ENCODE assay signal across 25 mouse cellular contexts in the genomic region with DNA sequence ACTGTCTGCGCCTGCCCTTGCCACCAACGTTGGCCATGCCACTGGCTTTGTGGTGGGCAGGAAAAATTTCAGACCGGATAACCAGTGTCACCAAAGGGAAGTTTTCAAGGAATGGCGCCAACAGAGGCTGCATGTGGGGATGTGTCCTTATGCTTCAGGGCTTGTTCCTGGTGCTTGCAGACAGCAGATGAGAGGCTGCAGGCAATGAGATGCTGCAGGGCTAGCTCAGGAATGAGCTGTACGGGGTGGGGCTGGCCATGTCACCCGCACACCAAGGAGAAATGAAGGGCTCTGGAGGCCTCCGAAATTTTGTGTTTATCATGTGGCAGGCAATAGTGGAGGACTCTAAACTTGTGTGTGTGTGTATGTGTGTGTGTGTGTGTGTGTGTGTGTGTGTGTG. TPM values are rescaled to one million over a fixed set of nuclear protein-coding genes. Genes with fewer than 3 reads are reported as not detected.
DNase-seq lines count a peak whose midpoint lies in the region; ATAC-seq lines count a peak whose summit lies in the region.
"Had no signal": no experiment of that assay in that cellular context is flagged by ENCODE, and none has a peak within 500 bp of the region (broad histone marks: within the 10 kb centered on the region; RNA-seq: fewer than 3 reads in every experiment).

No protein-coding gene starts in this region.

- H3K27me3 ChIP-seq in hindbrain, embryonic 16.5 days (replicated peaks; ENCODE audit: control insufficient read depth, insufficient read depth, low read length) = no peaks in the 10 kb centered on the region
- H3K27me3 ChIP-seq in hindbrain, embryonic 10.5 days (ENCODE audit: insufficient read depth, poor library complexity, severe bottlenecking) = 0 out of 2 replicates have a peak, but pooled peaks cover 3% of the 10 kb centered on the region
- no peaks in the 10 kb centered on the region for H3K27me3 ChIP-seq in neural tube, embryonic 15.5 days (replicated peaks)
- no peaks in the 10 kb centered on the region for H3K27me3 ChIP-seq in kidney, embryonic 16.5 days (ENCODE audit: insufficient read depth, low read length)
- H3K27me3 ChIP-seq: embryonic facial prominence, embryonic 13.5 days; embryonic facial prominence, embryonic 15.5 days; forebrain, embryonic 12.5 days; Patski had no signal

- H3K36me3 ChIP-seq in hindbrain, embryonic 16.5 days (ENCODE audit: control insufficient read depth, insufficient read depth, low read length) = no peaks in the 10 kb centered on the region
- H3K36me3 ChIP-seq in hindbrain, embryonic 10.5 days = no peaks in the 10 kb centered on the region
- H3K36me3 ChIP-seq in neural tube, embryonic 15.5 days = no peaks in the 10 kb centered on the region
- H3K36me3 ChIP-seq in kidney, embryonic 16.5 days (ENCODE audit: insufficient read depth, low read length) = no peaks in the 10 kb centered on the region
- H3K36me3 ChIP-seq: embryonic facial prominence, embryonic 13.5 days; embryonic facial prominence, embryonic 15.5 days; forebrain, embryonic 10.5 days; forebrain, embryonic 12.5 days; G1E had no signal

- H3K4me1 ChIP-seq in hindbrain, embryonic 16.5 days (ENCODE audit: control insufficient read depth, insufficient read depth, low read depth, low read length) = no peaks in the 10 kb centered on the region; the same call in 1 of the 2 replicates
- peaks cover 21% of the 10 kb centered on the region for H3K4me1 ChIP-seq in hindbrain, embryonic 10.5 days (replicated peaks)
- peaks cover 8% of the 10 kb centered on the region for H3K4me1 ChIP-seq in neural tube, embryonic 15.5 days
- H3K4me1 ChIP-seq in kidney, embryonic 16.5 days (ENCODE audit: insufficient read depth, low read length) = peaks cover 10% of the 10 kb centered on the region; the same call in 1 of the 2 replicates
- H3K4me1 ChIP-seq: embryonic facial prominence, embryonic 15.5 days had no signal

- no peaks in the 10 kb centered on the region for H3K9me3 ChIP-seq in hindbrain, embryonic 16.5 days (ENCODE audit: control insufficient read depth, low read length)
- H3K9me3 ChIP-seq in hindbrain, embryonic 10.5 days = no peaks in the 10 kb centered on the region
- H3K9me3 ChIP-seq in neural tube, embryonic 15.5 days (replicated peaks) = no peaks in the 10 kb centered on the region
- no peaks in the 10 kb centered on the region for H3K9me3 ChIP-seq in kidney, embryonic 16.5 days (ENCODE audit: low read length)
- H3K9me3 ChIP-seq: embryonic facial prominence, embryonic 13.5 days; embryonic facial prominence, embryonic 15.5 days; forebrain, embryonic 12.5 days had no signal

- H3K9ac ChIP-seq in hindbrain, embryonic 16.5 days (ENCODE audit: low read depth, low read length) = no peak overlapping the region
- H3K9ac ChIP-seq in neural tube, embryonic 15.5 days (replicated peaks) = no peak overlapping the region
- H3K9ac ChIP-seq in kidney, embryonic 16.5 days (replicated peaks; ENCODE audit: low read length) = no peak overlapping the region
- H3K9ac ChIP-seq: embryonic facial prominence, embryonic 13.5 days; embryonic facial prominence, embryonic 15.5 days; forebrain, embryonic 12.5 days had no signal

- no peak overlapping the region for H3K4me3 ChIP-seq in hindbrain, embryonic 16.5 days (ENCODE audit: low read length)
- H3K4me3 ChIP-seq in hindbrain, embryonic 10.5 days = no peak overlapping the region
- H3K4me3 ChIP-seq in neural tube, embryonic 15.5 days (replicated peaks) = no peak overlapping the region
- no peak overlapping the region for H3K4me3 ChIP-seq in kidney, embryonic 16.5 days (ENCODE audit: low read length)
- H3K4me3 ChIP-seq: embryonic facial prominence, embryonic 13.5 days; embryonic facial prominence, embryonic 15.5 days; erythroblast, embryonic 14.5 days; forebrain, embryonic 10.5 days; forebrain, embryonic 12.5 days had no signal

- H3K27ac ChIP-seq in hindbrain, embryonic 16.5 days (ENCODE audit: low read depth, low read length) = no peak overlapping the region
- no peak overlapping the region for H3K27ac ChIP-seq in hindbrain, embryonic 10.5 days
- no peak overlapping the region for H3K27ac ChIP-seq in neural tube, embryonic 15.5 days (replicated peaks)
- no peak overlapping the region for H3K27ac ChIP-seq in kidney, embryonic 16.5 days (ENCODE audit: low read length)
- H3K27ac ChIP-seq: embryonic facial prominence, embryonic 13.5 days; embryonic facial prominence, embryonic 15.5 days; forebrain, embryonic 10.5 days; forebrain, embryonic 12.5 days had no signal

- H3K4me2 ChIP-seq in hindbrain, embryonic 16.5 days (ENCODE audit: low read length) = no peak overlapping the region
- no peak overlapping the region for H3K4me2 ChIP-seq in neural tube, embryonic 15.5 days
- H3K4me2 ChIP-seq in kidney, embryonic 16.5 days (replicated peaks; ENCODE audit: low read depth, low read length) = no peak overlapping the region
- H3K4me2 ChIP-seq: embryonic facial prominence, embryonic 13.5 days; embryonic facial prominence, embryonic 15.5 days; forebrain, embryonic 12.5 days had no signal

- 45% methylated on average over 7 of the region's 7 CpGs for WGBS in hindbrain, embryonic 16.5 days
- 51% methylated on average over 7 of the region's 7 CpGs for WGBS in hindbrain, embryonic 10.5 days
- 51% methylated on average over 7 of the region's 7 CpGs for WGBS in neural tube, embryonic 15.5 days
- WGBS in kidney, embryonic 16.5 days = 53% methylated on average over 7 of the region's 7 CpGs

- peak; percentile 43; the same call in 1 of the 2 replicates for ATAC-seq in hindbrain, embryonic 16.5 days
- ATAC-seq in neural tube, embryonic 15.5 days (ENCODE audit: low FRiP score) = peak; percentile 43; the same call in 1 of the 2 replicates
- no peak for ATAC-seq in kidney, embryonic 16.5 days (ENCODE audit: low FRiP score, low TSS enrichment)
- ATAC-seq: forebrain, embryonic 14.5 days; forebrain, embryonic 16.5 days; Patski had no signal

- DNase-seq in hindbrain, embryonic 10.5 days (ENCODE audit: low spot score) = no peak
- no peak for DNase-seq in neural tube, embryonic 10.5 days (ENCODE audit: extremely low spot score, low spot score)
- DNase-seq in ZHBTc4 (ENCODE audit: low read depth, low spot score) = peak; percentile 47
- DNase-seq: adrenal gland, adult 2 months; adrenal gland, postnatal 10 days; adrenal gland, postnatal 25 days; cerebellum, adult 11 months; cerebellum, adult 18-20 months; cerebellum, adult 8-10 months; cerebellum, adult 9-11 months; cerebellum, postnatal 14 days; cerebellum, postnatal 36 days; embryo, embryonic 11 days had no signal

RNA-seq across cellular contexts. Expression of a gene that starts 6.6 kb away (rescaled TPM):
- 18.0 and 21.6 TPM in 2 replicates for polyA plus RNA-seq in hindbrain, embryonic 16.5 days (2015; fragmentation: Nextera tagmentation; extraction: Ambion mirVana)
- 43.3 and 45.0 TPM in 2 replicates for polyA plus RNA-seq in hindbrain, embryonic 10.5 days (2016; fragmentation: Nextera tagmentation; extraction: Ambion mirVana)
- 26.0 and 26.9 TPM in 2 replicates for polyA plus RNA-seq in neural tube, embryonic 15.5 days (2015; fragmentation: Nextera tagmentation; extraction: Ambion mirVana)
- 41.6 and 41.9 TPM in 2 replicates for polyA plus RNA-seq in kidney, embryonic 16.5 days (2015; fragmentation: Nextera tagmentation; extraction: Ambion mirVana)
- polyA plus RNA-seq: erythroblast, embryonic 14.5 days; G1E had no signal
